Mouse (Mus musculus): Measurements from ENCODE around the gene Mmp14. TPM values are rescaled to one million over a fixed set of nuclear protein-coding genes. Genes with fewer than 3 reads are reported as not detected.

Gene Mmp14
- total and polyA plus RNA-seq, 2 experiments from 2014 or later, result 60.9 to 73.2 TPM

- ATAC-seq (ENCODE audit: insufficient read depth, low read depth) (no peak), DNase-seq (ENCODE audit: low spot score) (no peak)
- no peaks in the 10 kb centered on the region for H3K36me3 ChIP-seq (replicated peaks; ENCODE audit: control insufficient read depth, insufficient read depth, low read length)
- no peak for TF ChIP-seq EP300 (IDR thresholded peaks at IDR 0.05; ENCODE audit: low read depth)
- TF ChIP-seq CTCF (IDR thresholded peaks at IDR 0.05; ENCODE audit: low read depth), result no peak
- peaks cover 7% of the 10 kb centered on the region; the same call in 1 of the 2 replicates for H3K4me1 ChIP-seq (ENCODE audit: control insufficient read depth, insufficient read depth)
- H3K27ac ChIP-seq (ENCODE audit: low read depth), result no peak overlapping the region
- 14% methylated on average over 18 of the region's 18 CpGs for WGBS
- no peaks in the 10 kb centered on the region for H3K9me3 ChIP-seq (replicated peaks; ENCODE audit: control insufficient read depth, low read length)
- H3K4me3 ChIP-seq (ENCODE audit: low read depth, low read length), result 0 out of 2 replicates have a peak overlapping the region, but pooled peaks have one; percentile 12
- H3K27me3 ChIP-seq (ENCODE audit: control insufficient read depth, insufficient read depth, low read length), result no peaks in the 10 kb centered on the region
- peak overlapping the region; percentile 53 for H3K4me2 ChIP-seq (ENCODE audit: low read depth, low read length)
- H3K9ac ChIP-seq (replicated peaks; ENCODE audit: low read depth, low read length), result peak overlapping the region; percentile 38; the same call in 1 of the 2 replicates
Measured at GRCm38 (mm10) chr14:54413877-54414700, 17.3 kb upstream of the Mmp14 start.

DNA sequence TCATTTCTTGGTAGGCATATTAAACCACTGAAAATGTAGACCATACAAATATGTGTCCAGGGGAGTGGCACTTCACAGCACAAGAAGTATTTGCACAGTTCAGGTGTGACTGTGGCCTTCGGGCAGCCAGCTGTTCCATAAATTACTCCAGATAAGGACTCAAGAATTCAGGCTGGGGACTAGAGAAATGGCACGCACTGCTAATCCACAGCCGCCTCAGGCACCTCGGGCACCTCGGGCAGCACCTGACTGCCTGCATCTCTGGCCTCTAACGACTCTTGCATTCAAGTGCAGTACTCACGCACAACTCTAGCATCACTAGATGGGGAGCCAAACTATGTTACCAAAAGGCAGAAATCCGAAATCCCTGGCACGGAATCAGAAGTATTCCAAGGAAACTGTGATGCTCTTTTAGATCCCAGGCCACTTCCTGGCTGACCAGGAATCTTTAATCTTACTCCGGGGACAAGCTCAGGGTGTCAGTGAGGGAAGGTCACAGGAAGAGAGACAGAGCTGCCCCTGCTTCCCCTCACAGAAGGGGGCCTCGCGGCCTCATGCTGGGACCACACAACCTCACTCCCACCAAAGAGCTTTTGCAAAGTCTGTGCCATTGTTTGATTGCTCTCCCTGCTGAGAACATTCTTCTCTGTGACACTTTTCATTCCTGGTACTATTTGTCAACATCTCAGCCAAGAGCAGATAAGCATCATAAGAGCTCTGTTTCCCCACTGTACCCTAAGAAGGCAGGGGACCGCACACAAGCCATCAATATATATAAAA lies 16.0 kb upstream of the Mmp14 start:
- Histone ChIP-seq H3K9ac (replicated peaks; ENCODE audit: low read depth, low read length) (no peak overlapping the region), H3K27me3 (ENCODE audit: control insufficient read depth, insufficient read depth, low read length) (no peaks in the 10 kb centered on the region)
- WGBS, result 27% methylated on average over 13 of the region's 13 CpGs

DNA sequence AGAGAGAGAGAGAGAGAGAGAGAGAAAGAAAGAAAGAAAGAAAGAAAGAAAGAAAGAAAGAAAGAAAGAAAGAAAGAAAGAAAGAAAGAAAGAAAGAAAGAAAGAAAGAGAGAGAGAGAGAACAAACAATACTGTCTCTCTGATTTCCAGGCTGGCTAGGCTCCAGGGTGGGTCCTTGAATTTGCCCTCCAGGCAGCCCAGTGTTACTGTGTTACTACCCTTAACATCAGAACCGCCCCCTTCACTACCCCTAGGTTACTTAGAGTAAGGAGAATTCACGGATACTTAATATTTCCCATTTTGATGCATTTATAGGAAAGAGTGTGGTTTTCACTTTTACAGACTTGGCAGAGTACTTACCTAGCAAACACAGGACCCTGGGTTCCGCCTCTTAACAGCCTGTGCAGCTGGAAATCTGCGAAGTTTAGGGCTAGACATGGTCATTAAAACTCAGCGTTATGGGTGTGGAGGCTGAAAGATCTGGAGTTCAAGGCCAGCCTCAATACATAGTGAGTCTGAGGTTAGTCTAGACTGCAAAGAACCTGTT lies 15.1 kb upstream of the Mmp14 start:
- H3K27me3 ChIP-seq (ENCODE audit: control insufficient read depth, insufficient read depth, low read length), result no peaks in the 10 kb centered on the region
- H3K4me3 ChIP-seq (ENCODE audit: low read depth, low read length), result no peak overlapping the region
- no peak for TF ChIP-seq CTCF (IDR thresholded peaks at IDR 0.05; ENCODE audit: low read depth)
- no peak for TF ChIP-seq EP300 (IDR thresholded peaks at IDR 0.05; ENCODE audit: low read depth)
- DNase-seq (ENCODE audit: low spot score), result no peak
- no peaks in the 10 kb centered on the region for H3K36me3 ChIP-seq (replicated peaks; ENCODE audit: control insufficient read depth, insufficient read depth, low read length)
- no peaks in the 10 kb centered on the region for H3K9me3 ChIP-seq (replicated peaks; ENCODE audit: control insufficient read depth, low read length)
- no peak overlapping the region for H3K4me2 ChIP-seq (ENCODE audit: low read depth, low read length)
- H3K9ac ChIP-seq (replicated peaks; ENCODE audit: low read depth, low read length), result no peak overlapping the region
- ATAC-seq (ENCODE audit: insufficient read depth, low read depth), result no peak
- WGBS, result 71% methylated on average over 5 of the region's 5 CpGs
- H3K4me1 ChIP-seq (ENCODE audit: control insufficient read depth, insufficient read depth), result peaks cover 7% of the 10 kb centered on the region; the same call in 1 of the 2 replicates
- no peak overlapping the region for H3K27ac ChIP-seq (ENCODE audit: low read depth)

More for the DNA sequence above, 16.0 kb upstream of the Mmp14 start:
- ATAC-seq (ENCODE audit: insufficient read depth, low read depth) (no peak), DNase-seq (ENCODE audit: low spot score) (no peak)
- Histone ChIP-seq H3K4me3 (ENCODE audit: low read depth, low read length) (no peak overlapping the region), H3K9me3 (replicated peaks; ENCODE audit: control insufficient read depth, low read length) (no peaks in the 10 kb centered on the region), H3K4me2 (ENCODE audit: low read depth, low read length) (no peak overlapping the region), H3K27ac (ENCODE audit: low read depth) (no peak overlapping the region), H3K36me3 (replicated peaks; ENCODE audit: control insufficient read depth, insufficient read depth, low read length) (no peaks in the 10 kb centered on the region), H3K4me1 (ENCODE audit: control insufficient read depth, insufficient read depth) (peaks cover 7% of the 10 kb centered on the region; the same call in 1 of the 2 replicates)
- TF ChIP-seq EP300 (IDR thresholded peaks at IDR 0.05; ENCODE audit: low read depth) (no peak), CTCF (IDR thresholded peaks at IDR 0.05; ENCODE audit: low read depth) (no peak)

GRCm38 (mm10) chr14:54416830-54417229 lies 14.6 kb upstream of the Mmp14 start:
- H3K27ac ChIP-seq (ENCODE audit: low read depth), result no peak overlapping the region
- H3K4me2 ChIP-seq (ENCODE audit: low read depth, low read length), result no peak overlapping the region

DNA sequence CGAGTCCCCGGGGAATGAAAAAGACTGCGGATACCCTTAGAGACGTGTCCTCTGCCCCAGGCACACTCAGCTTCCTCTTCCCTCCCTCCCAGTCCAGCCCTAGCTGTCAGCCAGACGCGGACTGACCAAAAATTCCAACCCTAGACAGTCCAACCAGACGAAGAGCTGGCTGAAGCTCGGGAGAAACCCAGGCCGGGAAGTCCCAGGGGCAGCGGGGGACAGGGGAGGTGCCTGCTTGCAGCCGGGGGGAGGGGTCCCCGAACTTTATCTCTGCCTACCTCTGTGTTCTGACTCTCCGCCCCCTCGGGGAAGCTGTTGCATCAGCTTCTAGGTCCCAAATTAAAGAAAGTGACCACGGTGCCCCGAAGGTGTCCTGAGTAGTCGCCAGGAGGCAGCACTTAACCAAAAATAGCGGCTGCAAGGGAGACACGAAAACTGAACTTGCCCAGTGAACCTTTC lies 13.8 kb upstream of the Mmp14 start, which contains the start of gene Slc7a7:
Gene Slc7a7 (minus strand): TSS at position 158 of the 459 bp plus-strand sequence.
- no peaks in the 10 kb centered on the region for H3K27me3 ChIP-seq (ENCODE audit: control insufficient read depth, insufficient read depth, low read length)
- ATAC-seq (ENCODE audit: insufficient read depth, low read depth) (peak; percentile 36; the same call in 1 of the 2 replicates), DNase-seq (ENCODE audit: low spot score) (peak; percentile 51)
- TF ChIP-seq EP300 (IDR thresholded peaks at IDR 0.05; ENCODE audit: low read depth) (no peak), CTCF (IDR thresholded peaks at IDR 0.05; ENCODE audit: low read depth) (peak; percentile 36)
- 4% methylated on average over 19 of the region's 19 CpGs for WGBS
- H3K4me3 ChIP-seq (ENCODE audit: low read depth, low read length), result peak within 1 kb of the TSS; percentile 6; the same call in 1 of the 2 replicates
- peak within 1 kb of the TSS; percentile 32 for H3K4me2 ChIP-seq (ENCODE audit: low read depth, low read length)
- H3K27ac ChIP-seq (ENCODE audit: low read depth), result no peak within 1 kb of the TSS
- H3K9me3 ChIP-seq (replicated peaks; ENCODE audit: control insufficient read depth, low read length), result no peaks in the 10 kb centered on the region
- no peak within 1 kb of the TSS for H3K9ac ChIP-seq (replicated peaks; ENCODE audit: low read depth, low read length)
- no peaks in the 10 kb centered on the region for H3K36me3 ChIP-seq (replicated peaks; ENCODE audit: control insufficient read depth, insufficient read depth, low read length)
- peaks cover 7% of the 10 kb centered on the region; the same call in 1 of the 2 replicates for H3K4me1 ChIP-seq (ENCODE audit: control insufficient read depth, insufficient read depth)

More at GRCm38 (mm10) chr14:54416830-54417229, 14.6 kb upstream of the Mmp14 start:
- DNase-seq (ENCODE audit: low spot score) (no peak), ATAC-seq (ENCODE audit: insufficient read depth, low read depth) (no peak)
- TF ChIP-seq CTCF (IDR thresholded peaks at IDR 0.05; ENCODE audit: low read depth) (no peak), EP300 (IDR thresholded peaks at IDR 0.05; ENCODE audit: low read depth) (no peak)
- Histone ChIP-seq H3K4me3 (ENCODE audit: low read depth, low read length) (no peak overlapping the region), H3K36me3 (replicated peaks; ENCODE audit: control insufficient read depth, insufficient read depth, low read length) (no peaks in the 10 kb centered on the region), H3K27me3 (ENCODE audit: control insufficient read depth, insufficient read depth, low read length) (no peaks in the 10 kb centered on the region), H3K4me1 (ENCODE audit: control insufficient read depth, insufficient read depth) (peaks cover 7% of the 10 kb centered on the region; the same call in 1 of the 2 replicates), H3K9ac (replicated peaks; ENCODE audit: low read depth, low read length) (no peak overlapping the region), H3K9me3 (replicated peaks; ENCODE audit: control insufficient read depth, low read length) (no peaks in the 10 kb centered on the region)
- WGBS, result 84% methylated on average over 4 of the region's 4 CpGs
